Mouse (Mus musculus): ENCODE data around the gene Ppy.

DNA sequence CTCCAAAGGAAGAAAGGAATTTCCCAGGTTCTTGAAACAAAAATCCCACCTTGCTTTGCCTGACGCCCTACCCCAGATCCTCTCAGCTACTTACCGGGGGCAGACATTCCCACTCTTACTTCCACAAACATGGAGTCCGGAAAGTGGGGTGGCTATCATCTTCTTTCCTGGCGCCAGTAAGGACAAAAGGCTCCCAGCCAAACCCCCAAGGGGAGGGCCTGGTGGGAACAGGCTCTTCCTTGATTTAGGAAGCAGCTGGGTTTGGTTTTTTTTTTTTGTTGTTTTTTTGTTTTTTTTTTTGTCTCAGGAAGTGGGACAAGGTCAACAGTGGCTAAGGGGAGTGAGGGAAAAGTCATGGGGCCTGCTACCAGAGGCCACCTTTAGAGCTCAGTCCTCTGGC, 49.6 kb downstream of the Ppy start:
- no peak for TF ChIP-seq CTCF (IDR thresholded peaks at IDR 0.05; ENCODE audit: extremely low read depth, insufficient read length, insufficient replicate concordance, low read depth, low read length)
- TF ChIP-seq POLR2A (IDR thresholded peaks at IDR 0.05; ENCODE audit: low read depth, low read length) = no peak
